Mouse (Mus musculus): ENCODE measurements at regions not wholly inside any gene's neighbourhood (a gene's known extent, or its start where the extent isn't known, plus 50 kb on each side); places are given as distances from the start of the nearest gene placed in this dataset.

DNA sequence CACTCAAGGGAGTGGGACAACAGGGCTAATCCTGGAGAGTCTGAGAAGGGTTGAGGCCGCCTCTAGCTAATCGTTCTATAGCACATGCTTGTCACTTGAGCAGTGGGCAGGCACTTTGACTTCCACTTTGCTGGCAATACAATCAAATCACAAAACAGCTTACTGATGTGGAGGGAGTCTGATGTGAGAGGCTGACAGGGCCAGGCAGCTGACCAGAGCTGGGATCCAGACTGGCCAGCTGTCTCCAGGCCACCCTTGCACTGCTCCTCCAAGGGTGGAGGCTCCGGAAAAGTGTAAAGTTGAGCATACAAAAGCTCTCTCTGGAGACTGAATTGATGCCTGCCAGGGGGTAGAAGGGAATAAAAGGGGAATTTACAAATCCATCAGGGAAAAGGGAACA lies 280.5 kb downstream of the Lmx1a start:
- no peak overlapping the region for H3K27ac ChIP-seq (ENCODE audit: control insufficient read depth, low read depth, low read length)
- H3K9ac ChIP-seq (ENCODE audit: control insufficient read depth, low read depth, low read length, poor library complexity, severe bottlenecking): no peak overlapping the region
- no peaks in the 10 kb centered on the region for H3K9me3 ChIP-seq (replicated peaks; ENCODE audit: insufficient read depth, low read length)

DNA sequence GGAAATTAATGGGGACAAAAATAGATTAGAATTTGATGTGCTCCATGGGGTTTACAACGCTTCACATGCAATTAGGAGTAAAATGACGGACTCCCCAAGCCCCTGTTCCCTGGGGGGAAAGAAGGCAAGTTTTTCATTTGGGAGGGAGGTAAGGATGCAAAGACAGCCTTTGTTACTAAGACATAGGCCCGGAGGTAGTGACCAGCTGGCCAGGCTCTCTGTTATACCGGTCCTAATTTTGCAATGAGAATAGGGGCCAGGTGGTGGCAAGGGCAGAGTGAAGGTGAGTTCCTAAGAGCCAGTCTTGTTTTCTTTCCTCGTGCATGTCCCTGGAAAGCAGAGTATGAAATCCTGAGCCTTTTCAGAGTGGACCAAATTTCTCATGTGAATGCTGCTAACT lies 280.9 kb downstream of the Lmx1a start:
- H3K27ac ChIP-seq (ENCODE audit: control insufficient read depth, low read depth, low read length): no peak overlapping the region
- DNase-seq (ENCODE audit: low read depth, low spot score): no peak

More for the DNA sequence above, 280.5 kb downstream of the Lmx1a start:
- Histone ChIP-seq H3K79me2 (ENCODE audit: control insufficient read depth, insufficient read depth, low read length, poor library complexity) (no peaks in the 10 kb centered on the region), H3K4me1 (ENCODE audit: control insufficient read depth in 1 of 2, insufficient read depth in 2 of 2, low read length in 2 of 2) (no peaks in the 10 kb centered on the region), H3K4me3 (ENCODE audit: control insufficient read depth in 1 of 2, insufficient read depth in 1 of 2, low read depth in 2 of 2, low read length in 2 of 2) (no peak overlapping the region), H3K36me3 (ENCODE audit: control insufficient read depth in 1 of 2, insufficient read depth in 2 of 2, low read length in 2 of 2) (no peaks in the 10 kb centered on the region), H3K27me3 (ENCODE audit: control insufficient read depth in 1 of 2, insufficient read depth in 2 of 2, low read length in 2 of 2) (no peaks in the 10 kb centered on the region)
- TF ChIP-seq RCOR1 (IDR thresholded peaks at IDR 0.05; ENCODE audit: low read depth, low read length) (no peak), ELF1 (IDR thresholded peaks at IDR 0.05; ENCODE audit: low read depth, low read length) (no peak), ETS1 (IDR thresholded peaks at IDR 0.05; ENCODE audit: low read depth, low read length) (no peak), RAD21 (IDR thresholded peaks at IDR 0.05; ENCODE audit: low read depth, low read length) (no peak), SMC3 (IDR thresholded peaks at IDR 0.05; ENCODE audit: low read depth, low read length) (no peak), TAL1 (IDR thresholded peaks at IDR 0.05; ENCODE audit: low read length) (no peak), KAT2A (conservative IDR thresholded peaks at IDR 0.05; ENCODE audit: low read depth, low read length) (no peak), USF1 (IDR thresholded peaks at IDR 0.05; ENCODE audit: low read depth, low read length) (no peak), CHD2 (IDR thresholded peaks at IDR 0.05; ENCODE audit: low read length) (no peak), NRF1 (IDR thresholded peaks at IDR 0.05; ENCODE audit: insufficient read depth, low read depth, low read length, poor library complexity, severe bottlenecking) (no peak), E2F4 (IDR thresholded peaks at IDR 0.05; ENCODE audit: borderline replicate concordance, low read depth, low read length) (no peak)
- DNase-seq (ENCODE audit: low read depth, low spot score): no peak

More for the DNA sequence above, 280.9 kb downstream of the Lmx1a start:
- no peak overlapping the region for H3K4me3 ChIP-seq (ENCODE audit: control insufficient read depth in 1 of 2, insufficient read depth in 1 of 2, low read depth in 2 of 2, low read length in 2 of 2)
- no peaks in the 10 kb centered on the region for H3K4me1 ChIP-seq (ENCODE audit: control insufficient read depth in 1 of 2, insufficient read depth in 2 of 2, low read length in 2 of 2)
- H3K36me3 ChIP-seq (ENCODE audit: control insufficient read depth in 1 of 2, insufficient read depth in 2 of 2, low read length in 2 of 2): no peaks in the 10 kb centered on the region
- H3K27me3 ChIP-seq (ENCODE audit: control insufficient read depth in 1 of 2, insufficient read depth in 2 of 2, low read length in 2 of 2): no peaks in the 10 kb centered on the region
- H3K9me3 ChIP-seq (replicated peaks; ENCODE audit: insufficient read depth, low read length): no peaks in the 10 kb centered on the region
- no peaks in the 10 kb centered on the region for H3K79me2 ChIP-seq (ENCODE audit: control insufficient read depth, insufficient read depth, low read length, poor library complexity)
- TF ChIP-seq SMC3 (IDR thresholded peaks at IDR 0.05; ENCODE audit: low read depth, low read length) (no peak), NRF1 (IDR thresholded peaks at IDR 0.05; ENCODE audit: insufficient read depth, low read depth, low read length, poor library complexity, severe bottlenecking) (no peak), RCOR1 (IDR thresholded peaks at IDR 0.05; ENCODE audit: low read depth, low read length) (no peak), CTCF (IDR thresholded peaks at IDR 0.05 in 2 of 3, conservative IDR thresholded peaks at IDR 0.05 in 1 of 3; ENCODE audit: control insufficient read depth in 1 of 3, insufficient read depth in 1 of 3, low read depth in 2 of 3, low read length in 3 of 3, poor library complexity in 1 of 3, severe bottlenecking in 1 of 3) (no peak), EP300 (IDR thresholded peaks at IDR 0.05; ENCODE audit: low read depth in 1 of 2, low read length in 2 of 2) (no peak), POLR2AphosphoS5 (IDR thresholded peaks at IDR 0.05; ENCODE audit: borderline replicate concordance, low read depth, low read length) (no peak), KAT2A (conservative IDR thresholded peaks at IDR 0.05; ENCODE audit: low read depth, low read length) (no peak), MYC (IDR thresholded peaks at IDR 0.05; ENCODE audit: low read depth, low read length) (no peak), ETS1 (IDR thresholded peaks at IDR 0.05; ENCODE audit: low read depth, low read length) (no peak), E2F4 (IDR thresholded peaks at IDR 0.05; ENCODE audit: borderline replicate concordance, low read depth, low read length) (no peak), CHD2 (IDR thresholded peaks at IDR 0.05; ENCODE audit: low read length) (no peak), NELFE (IDR thresholded peaks at IDR 0.05; ENCODE audit: low read depth, low read length) (no peak), TBP (IDR thresholded peaks at IDR 0.05; ENCODE audit: low read depth, low read length) (no peak), MAZ (IDR thresholded peaks at IDR 0.05; ENCODE audit: low read depth, low read length) (no peak), MYB (IDR thresholded peaks at IDR 0.05; ENCODE audit: low read depth, low read length) (no peak), UBTF (IDR thresholded peaks at IDR 0.05; ENCODE audit: borderline replicate concordance, insufficient read depth, low read depth, low read length) (no peak)
- no peak overlapping the region for H3K9ac ChIP-seq (ENCODE audit: control insufficient read depth, low read depth, low read length, poor library complexity, severe bottlenecking)
